Mouse (Mus musculus): ENCODE measurements around the gene Itga11. TPM values are rescaled to one million over a fixed set of nuclear protein-coding genes. Genes with fewer than 3 reads are reported as not detected.

Gene Itga11
- total and polyA plus RNA-seq, 3 experiments: 0.04 to 0.31 (median 0.04) TPM

GRCm38 (mm10) chr9:62825791-62826393, 148.3 kb downstream of the Itga11 start:
- Histone ChIP-seq H3K9ac (ENCODE audit: insufficient read depth, low read depth) (no peak overlapping the region), H3K4me2 (ENCODE audit: insufficient read depth, low read depth, poor library complexity, severe bottlenecking) (no peak overlapping the region), H3K4me1 (ENCODE audit: control insufficient read depth in 1 of 2, insufficient read depth in 2 of 2) (peaks cover 2 to 17% of the 10 kb centered on the region in 2 experiments; a peak in 2 of 4 replicates), H3K79me2 (replicated peaks; ENCODE audit: control insufficient read depth, extremely low read depth, insufficient read depth, poor library complexity, severe bottlenecking) (no peaks in the 10 kb centered on the region), H3K27ac (ENCODE audit: insufficient read depth, low read depth) (no peak overlapping the region), H3K27me3 (replicated peaks) (no peaks in the 10 kb centered on the region), H3K9me3 (replicated peaks; ENCODE audit: low read length) (no peaks in the 10 kb centered on the region), H3K4me3 (replicated peaks in 1 of 3; ENCODE audit: low read depth in 2 of 3, low read length in 2 of 3, poor library complexity in 1 of 3) (no peak overlapping the region), H3K36me3 (replicated peaks in 1 of 2; ENCODE audit: control insufficient read depth in 1 of 2, insufficient read depth in 1 of 2, low read length in 1 of 2) (no peaks in the 10 kb centered on the region)
- in situ Hi-C loops (cut with MboI; ENCODE audit: low pct_ligation_motif_present, low pct_unique_long_range_greater_than_20kb, low sequenced_read_pairs): no loop called here
- DNase-seq (ENCODE audit: extremely low read depth): no peak
- TF ChIP-seq ZNF384 (IDR thresholded peaks at IDR 0.05; ENCODE audit: low read depth, low read length): no peak
- TF ChIP-seq USF1 (IDR thresholded peaks at IDR 0.05; ENCODE audit: low read depth, low read length): no peak
- no peak for TF ChIP-seq RAD21 (IDR thresholded peaks at IDR 0.05; ENCODE audit: low read depth, low read length)
- no peak for TF ChIP-seq TBP (conservative IDR thresholded peaks at IDR 0.05; ENCODE audit: low read depth, low read length)
- no peak for TF ChIP-seq MXI1 (IDR thresholded peaks at IDR 0.05; ENCODE audit: low read depth, low read length)
- TF ChIP-seq TCF12 (IDR thresholded peaks at IDR 0.05; ENCODE audit: low read depth, low read length): no peak
- no peak for TF ChIP-seq NRF1 (IDR thresholded peaks at IDR 0.05; ENCODE audit: low read depth, low read length)
- TF ChIP-seq CHD2 (IDR thresholded peaks at IDR 0.05; ENCODE audit: low read length): no peak
- no peak for TF ChIP-seq HCFC1 (IDR thresholded peaks at IDR 0.05; ENCODE audit: low read depth, low read length)
- no peak for TF ChIP-seq NELFE (IDR thresholded peaks at IDR 0.05; ENCODE audit: low read depth, low read length)
- dilution Hi-C loops (cut with MboI; ENCODE audit: extremely low pct_ligation_motif_present, extremely low pct_unique_long_range_greater_than_20kb, low sequenced_read_pairs): no loop called here

GRCm38 (mm10) chr9:62826456-62826855, 148.8 kb downstream of the Itga11 start:
- dilution Hi-C loops (cut with MboI; ENCODE audit: extremely low pct_ligation_motif_present, extremely low pct_unique_long_range_greater_than_20kb, low sequenced_read_pairs): no loop called here
- TF ChIP-seq RAD21 (IDR thresholded peaks at IDR 0.05; ENCODE audit: low read depth, low read length) (no peak), PAX5 (IDR thresholded peaks at IDR 0.05; ENCODE audit: low read length) (no peak), ZMIZ1 (IDR thresholded peaks at IDR 0.05; ENCODE audit: low read depth, low read length) (no peak), MAFK (IDR thresholded peaks at IDR 0.05; ENCODE audit: insufficient replicate concordance, low read length) (no peak), ZC3H11A (IDR thresholded peaks at IDR 0.05; ENCODE audit: low read depth, low read length) (no peak), CHD2 (IDR thresholded peaks at IDR 0.05; ENCODE audit: low read length) (no peak), MEF2A (IDR thresholded peaks at IDR 0.05; ENCODE audit: borderline replicate concordance, low read depth, low read length) (no peak), USF2 (conservative IDR thresholded peaks at IDR 0.05; ENCODE audit: low read depth, low read length) (no peak), NRF1 (IDR thresholded peaks at IDR 0.05; ENCODE audit: low read depth, low read length) (no peak), TBP (conservative IDR thresholded peaks at IDR 0.05; ENCODE audit: low read depth, low read length) (no peak), POLR2A (IDR thresholded peaks at IDR 0.05; ENCODE audit: low read depth, low read length) (no peak), JUN (IDR thresholded peaks at IDR 0.05; ENCODE audit: insufficient read depth, low read depth, low read length) (no peak), CTCF (conservative IDR thresholded peaks at IDR 0.05 in 1 of 2, IDR thresholded peaks at IDR 0.05 in 1 of 2; ENCODE audit: low read depth in 2 of 2, low read length in 2 of 2) (no peak), GABPA (IDR thresholded peaks at IDR 0.05; ENCODE audit: insufficient replicate concordance, low read depth, low read length) (no peak), MXI1 (IDR thresholded peaks at IDR 0.05; ENCODE audit: low read depth, low read length) (no peak), ETS1 (conservative IDR thresholded peaks at IDR 0.05; ENCODE audit: low read depth, low read length) (no peak)
- Histone ChIP-seq H3K4me1 (ENCODE audit: control insufficient read depth in 1 of 2, insufficient read depth in 2 of 2) (peaks cover 2 to 17% of the 10 kb centered on the region in 2 experiments; a peak in 2 of 4 replicates), H3K27ac (ENCODE audit: insufficient read depth, low read depth) (no peak overlapping the region), H3K79me2 (replicated peaks; ENCODE audit: control insufficient read depth, extremely low read depth, insufficient read depth, poor library complexity, severe bottlenecking) (no peaks in the 10 kb centered on the region), H3K4me3 (replicated peaks in 1 of 3; ENCODE audit: low read depth in 2 of 3, low read length in 2 of 3, poor library complexity in 1 of 3) (no peak overlapping the region), H3K4me2 (ENCODE audit: insufficient read depth, low read depth, poor library complexity, severe bottlenecking) (no peak overlapping the region), H3K9ac (ENCODE audit: insufficient read depth, low read depth) (no peak overlapping the region), H3K27me3 (replicated peaks) (no peaks in the 10 kb centered on the region), H3K9me3 (replicated peaks; ENCODE audit: low read length) (no peaks in the 10 kb centered on the region), H3K36me3 (replicated peaks in 1 of 2; ENCODE audit: control insufficient read depth in 1 of 2, insufficient read depth in 1 of 2, low read length in 1 of 2) (no peaks in the 10 kb centered on the region)
- DNase-seq (ENCODE audit: extremely low read depth): no peak
- in situ Hi-C loops (cut with MboI; ENCODE audit: low pct_ligation_motif_present, low pct_unique_long_range_greater_than_20kb, low sequenced_read_pairs): no loop called here

Measured in CH12.LX (cell line).